Comparison of ENCODE assay signal across 7 mouse cellular contexts in genomic region chr10:11449556-11450305, GRCm38 (mm10).
DNase-seq lines count a peak whose midpoint lies in the region; ATAC-seq lines count a peak whose summit lies in the region.

No protein-coding gene starts in this region.

- H3K4me3 ChIP-seq in midbrain, embryonic 13.5 days (replicated peaks): no peak overlapping the region

- no peaks in the 10 kb centered on the region for H3K27me3 ChIP-seq in midbrain, embryonic 13.5 days

- WGBS in midbrain, embryonic 13.5 days: 34% methylated on average over 23 of the region's 23 CpGs

- DNase-seq in adrenal gland, postnatal 14 days: peak; percentile 87
- peak; percentile 95 for DNase-seq in embryo, embryonic 10.5 days (ENCODE audit: low spot score)
- DNase-seq in gastrocnemius, postnatal 36 days: peak; percentile 31 to 36
- DNase-seq in kidney, adult 11 months: peak; percentile 12
- DNase-seq in left cerebral cortex, postnatal 36 days (ENCODE audit: low spot score in 2 of 2): peak; percentile 82 to 88
- peak; percentile 18 to 38 for DNase-seq in spleen, postnatal 36 days (ENCODE audit: low spot score in 2 of 2)

- intact Hi-C loops in gastrocnemius, postnatal 36 days (cut with DNase I): loop anchor here (5.0 kb wide), 1 partner anchor 1163 kb away; no protein-coding TSS in a partner anchor
- intact Hi-C loops in left cerebral cortex, postnatal 36 days (cut with DNase I): loop anchor here (2.0 to 10.0 kb wide), 3 partner anchors 395 to 1165 kb away; no protein-coding TSS in a partner anchor

- no peaks in the 10 kb centered on the region for H3K9me3 ChIP-seq in midbrain, embryonic 13.5 days

- H3K27ac ChIP-seq in midbrain, embryonic 13.5 days: no peak overlapping the region

- H3K4me1 ChIP-seq in midbrain, embryonic 13.5 days (replicated peaks): 0 out of 2 replicates have a peak, but pooled peaks cover 3% of the 10 kb centered on the region

- H3K9ac ChIP-seq in midbrain, embryonic 13.5 days (replicated peaks): no peak overlapping the region

- H3K4me2 ChIP-seq in midbrain, embryonic 13.5 days (replicated peaks): peak overlapping the region; percentile 39

- no peaks in the 10 kb centered on the region for H3K36me3 ChIP-seq in midbrain, embryonic 13.5 days

- ATAC-seq in midbrain, embryonic 13.5 days: peak; percentile 93

Comparison
In these comparisons a context has a peak if more than half of its experiments do, and no peak if none do; other contexts are left out.
1. DNase-seq: peak in every context shown above with its lines; median percentile 95 in embryo, embryonic 10.5 days; 87 in adrenal gland, postnatal 14 days; 85 in left cerebral cortex, postnatal 36 days; 34 in gastrocnemius, postnatal 36 days; 28 in spleen, postnatal 36 days; 12 in kidney, adult 11 months.